Mouse (Mus musculus) lung, embryonic 16.5 days (tissue): ENCODE measurements around the gene Fhl3. TPM values are rescaled to one million over a fixed set of nuclear protein-coding genes. Genes with fewer than 3 reads are reported as not detected.
"Not testable (repeated sequence)": the region's sequence is repeated elsewhere in the genome, so short reads cannot be mapped to it uniquely, and the experiment has no call there.

ENCODE experiments used
- ATAC-seq: fragments of 200-750 bp; cut with Nextera tagmentation; 2 replicates; pipeline ENCODE4 v1.8.0; 2017; ENCODE audit warnings: low read depth, mild to moderate bottlenecking, moderate library complexity
- H3K27ac ChIP-seq: fragments of 300-500 bp; sonication (generic); 2 replicates; pipeline ENCODE4 v1.5.1; 2014; ENCODE audit warnings: mild to moderate bottlenecking, control low read depth, low read length
- H3K27me3 ChIP-seq: fragments of 300-500 bp; sonication (generic); 2 replicates; pipeline ENCODE4 v1.6.1; 2014; ENCODE audit warnings: low read depth, low read length, mixed read lengths; ENCODE audit not compliant: control insufficient read depth, insufficient read depth
- H3K36me3 ChIP-seq: fragments of 300-500 bp; sonication (generic); 2 replicates; pipeline ENCODE4 v1.6.1; 2014; ENCODE audit warnings: low read length; ENCODE audit not compliant: control insufficient read depth, insufficient read depth
- H3K4me1 ChIP-seq: fragments of 300-500 bp; sonication (generic); replicated peaks from 2 replicates; pipeline ENCODE4 v1.6.1; 2014; ENCODE audit warnings: low read length, mixed read lengths; ENCODE audit not compliant: control insufficient read depth, insufficient read depth
- H3K4me2 ChIP-seq: fragments of 300-500 bp; sonication (generic); 2 replicates; pipeline ENCODE4 v1.6.1; 2014; ENCODE audit warnings: low read depth, low read length, control low read depth
- H3K4me3 ChIP-seq: fragments of 300-500 bp; sonication (generic); 2 replicates; pipeline ENCODE4 v1.5.1; 2014; ENCODE audit warnings: mild to moderate bottlenecking, low read length, control low read depth
- H3K9ac ChIP-seq: fragments of 300-500 bp; sonication (generic); 2 replicates; pipeline ENCODE4 v1.6.1; 2014; ENCODE audit warnings: low read length, control low read depth
- H3K9me3 ChIP-seq: fragments of 300-500 bp; sonication (generic); 2 replicates; pipeline ENCODE4 v1.6.1; 2016; ENCODE audit warnings: low read length; ENCODE audit not compliant: control insufficient read depth
- WGBS: fragments of 180-500 bp; shearing (Covaris S2); extraction: QIAGEN DNeasy Blood & Tissue Kit; methylation state at CpG from one replicate; pipeline ENCODE4 v1.1.7; 2014; 5-methylcytosine and 5-hydroxymethylcytosine counted together
- polyA plus RNA-seq: library from polyadenylated mRNA; unstranded; fragments of >200 nt; fragmentation: Nextera tagmentation; extraction: Ambion mirVana; gene quantifications from 2 replicates; pipeline ENCODE4 v1.2.1, GENCODE M21; 2015

Fhl3 gene
- polyA plus RNA-seq, 1 experiment from 2014 or later = 8.0 TPM

GRCm38 (mm10) chr4:124713850-124714249 lies 13.3 kb downstream of the Fhl3 start:
- Histone ChIP-seq H3K4me1 (peaks cover 15% of the 10 kb centered on the region), H3K36me3 (peaks cover 11% of the 10 kb centered on the region)
- not testable (repeated sequence) for ATAC-seq, H3K27ac ChIP-seq, H3K9me3 ChIP-seq, H3K4me2 ChIP-seq, H3K4me3 ChIP-seq, H3K9ac ChIP-seq, H3K27me3 ChIP-seq
- WGBS = 63% methylated on average over 5 of the region's 5 CpGs

- Histone ChIP-seq H3K4me2 (peak within 1 kb of the TSS; percentile 75), H3K27ac (no peak within 1 kb of the TSS; the same call in 1 of the 2 replicates), H3K4me3 (peak within 1 kb of the TSS; percentile 80), H3K9me3 (no peaks in the 10 kb centered on the region), H3K27me3 (no peaks in the 10 kb centered on the region), H3K4me1 (peaks cover 9% of the 10 kb centered on the region), H3K36me3 (peaks cover 15% of the 10 kb centered on the region), H3K9ac (peak within 1 kb of the TSS; percentile 89)
- ATAC-seq = peak; percentile 94
- under 1% methylated on average over 57 of the region's 57 CpGs for WGBS
These were observed 14.3 kb downstream of the Fhl3 start, which contains the start of gene Sf3a3 for GRCm38 (mm10) chr4:124714545-124715481. TSS of gene Sf3a3 (plus strand) at chr4:124714776.

DNA sequence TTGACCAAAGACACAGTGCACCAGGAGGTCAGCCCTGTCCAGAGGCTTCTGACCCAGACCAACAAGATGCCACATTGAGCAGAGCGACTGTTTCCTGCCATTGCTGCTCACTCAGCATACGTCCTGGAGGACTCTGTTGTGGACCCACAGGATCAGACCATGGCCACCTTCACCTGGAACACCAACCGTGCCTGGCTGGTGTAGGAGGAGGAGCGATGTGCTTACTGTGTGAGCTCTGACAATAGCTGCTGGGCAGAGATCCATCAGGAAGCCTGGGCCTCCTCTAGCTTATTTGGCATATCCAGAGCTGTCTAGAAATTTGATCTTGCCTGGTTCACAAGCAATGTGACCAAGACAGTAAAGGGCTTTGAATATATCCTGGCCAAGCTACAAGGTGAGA lies 18.6 kb downstream of the Fhl3 start:
- Histone ChIP-seq H3K4me3 (no peak overlapping the region), H3K36me3 (peaks cover 29% of the 10 kb centered on the region), H3K4me1 (peaks cover 3% of the 10 kb centered on the region), H3K9ac (no peak overlapping the region), H3K27me3 (no peaks in the 10 kb centered on the region), H3K4me2 (no peak overlapping the region), H3K9me3 (no peaks in the 10 kb centered on the region), H3K27ac (no peak overlapping the region)
- WGBS = 95% methylated on average over 4 of the region's 4 CpGs
- ATAC-seq = no peak

GRCm38 (mm10) chr4:124726121-124726520 lies 25.6 kb downstream of the Fhl3 start:
- H3K9ac ChIP-seq = no peak overlapping the region
- no peak overlapping the region for H3K27ac ChIP-seq
- H3K9me3 ChIP-seq = no peaks in the 10 kb centered on the region
- ATAC-seq = no peak
- 91% methylated on average over 6 of the region's 6 CpGs for WGBS
- H3K4me3 ChIP-seq = no peak overlapping the region
- peaks cover 59% of the 10 kb centered on the region for H3K36me3 ChIP-seq
- no peaks in the 10 kb centered on the region for H3K27me3 ChIP-seq
- H3K4me1 ChIP-seq = no peaks in the 10 kb centered on the region
- H3K4me2 ChIP-seq = no peak overlapping the region

GRCm38 (mm10) chr4:124736952-124737351 lies 36.5 kb downstream of the Fhl3 start:
- H3K36me3 ChIP-seq = peaks cover 9% of the 10 kb centered on the region

DNA sequence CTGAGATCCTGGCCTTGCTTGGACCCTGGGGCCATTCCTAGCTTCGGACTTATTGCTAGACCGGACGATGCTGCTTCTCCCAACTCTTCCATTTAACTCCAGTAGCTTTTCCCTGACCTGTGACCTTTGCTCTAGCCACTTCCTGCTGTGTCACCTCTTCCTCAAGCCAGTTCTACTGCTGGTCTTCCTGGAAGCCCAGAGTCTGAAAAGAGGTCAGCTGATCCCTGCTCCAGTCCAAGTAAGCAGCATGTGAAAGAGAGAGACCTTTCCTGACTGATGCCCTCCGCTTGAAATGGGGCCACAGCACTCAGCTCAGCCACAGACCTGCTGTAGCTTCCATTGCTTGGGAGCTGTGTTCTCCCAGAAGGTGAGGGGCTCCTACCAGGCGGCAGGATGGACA lies 37.0 kb downstream of the Fhl3 start:
- peaks cover 8% of the 10 kb centered on the region for H3K4me1 ChIP-seq
- H3K4me3 ChIP-seq = no peak overlapping the region
- H3K4me2 ChIP-seq = no peak overlapping the region
- no peak overlapping the region for H3K9ac ChIP-seq
- ATAC-seq = no peak
- WGBS = 75% methylated on average over 5 of the region's 5 CpGs
- no peak overlapping the region for H3K27ac ChIP-seq
- H3K36me3 ChIP-seq = peaks cover 7% of the 10 kb centered on the region; the same call in 1 of the 2 replicates
- H3K27me3 ChIP-seq = no peaks in the 10 kb centered on the region
- H3K9me3 ChIP-seq = no peaks in the 10 kb centered on the region

More at GRCm38 (mm10) chr4:124736952-124737351, 36.5 kb downstream of the Fhl3 start:
- 68% methylated on average over 2 of the region's 2 CpGs for WGBS
- Histone ChIP-seq H3K4me1 (peaks cover 3% of the 10 kb centered on the region), H3K9ac (no peak overlapping the region), H3K27me3 (no peaks in the 10 kb centered on the region), H3K4me3 (no peak overlapping the region), H3K27ac (no peak overlapping the region), H3K9me3 (no peaks in the 10 kb centered on the region), H3K4me2 (no peak overlapping the region)
- no peak for ATAC-seq

GRCm38 (mm10) chr4:124738013-124738412 lies 37.5 kb downstream of the Fhl3 start:
- Histone ChIP-seq H3K27me3 (no peaks in the 10 kb centered on the region), H3K9ac (no peak overlapping the region), H3K4me2 (no peak overlapping the region), H3K4me3 (no peak overlapping the region), H3K27ac (no peak overlapping the region), H3K36me3 (peaks cover 3% of the 10 kb centered on the region; the same call in 1 of the 2 replicates), H3K9me3 (no peaks in the 10 kb centered on the region), H3K4me1 (peaks cover 8% of the 10 kb centered on the region)
- no peak for ATAC-seq
- WGBS = 56% methylated on average over 4 of the region's 4 CpGs

DNA sequence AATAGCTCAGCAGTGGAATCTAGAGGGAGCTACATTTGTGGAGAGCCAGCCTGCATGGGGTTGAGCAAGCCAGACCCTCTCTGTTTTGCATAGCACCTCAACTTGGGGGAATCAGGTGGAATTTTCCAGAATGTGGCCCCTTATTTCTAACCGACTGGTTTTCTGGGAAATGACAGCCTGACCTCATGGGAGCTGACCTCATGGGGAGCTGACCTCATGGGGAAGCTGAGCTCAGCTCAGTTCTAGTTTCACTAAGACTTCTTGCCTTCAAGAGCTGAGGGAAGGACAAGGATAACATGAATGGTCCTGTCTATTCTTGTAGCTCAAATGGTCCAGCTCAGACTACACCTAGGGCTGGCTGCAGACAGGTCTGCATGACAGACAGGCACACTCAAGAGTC lies 38.3 kb downstream of the Fhl3 start:
- Histone ChIP-seq H3K36me3 (no peaks in the 10 kb centered on the region), H3K27me3 (no peaks in the 10 kb centered on the region), H3K9me3 (no peaks in the 10 kb centered on the region), H3K4me2 (no peak overlapping the region), H3K4me1 (peaks cover 8% of the 10 kb centered on the region), H3K27ac (no peak overlapping the region), H3K4me3 (no peak overlapping the region), H3K9ac (no peak overlapping the region)
- WGBS = 43% methylated on average over 1 of the region's 1 CpGs
- no peak for ATAC-seq
